Mouse (Mus musculus) WW6 (cell line): ENCODE measurements at regions not wholly inside any gene's neighbourhood (a gene's known extent, or its start where the extent isn't known, plus 50 kb on each side); places are given as distances from the start of the nearest gene placed in this dataset.
"Not testable (repeated sequence)": the region's sequence is repeated elsewhere in the genome, so short reads cannot be mapped to it uniquely, and the experiment has no call there.

ENCODE experiments used
- DNase-seq: peaks from one replicate; pipeline ENCODE4 v3.0.0-alpha.2; 2013; ENCODE audit warnings: low read depth, low spot score

DNA sequence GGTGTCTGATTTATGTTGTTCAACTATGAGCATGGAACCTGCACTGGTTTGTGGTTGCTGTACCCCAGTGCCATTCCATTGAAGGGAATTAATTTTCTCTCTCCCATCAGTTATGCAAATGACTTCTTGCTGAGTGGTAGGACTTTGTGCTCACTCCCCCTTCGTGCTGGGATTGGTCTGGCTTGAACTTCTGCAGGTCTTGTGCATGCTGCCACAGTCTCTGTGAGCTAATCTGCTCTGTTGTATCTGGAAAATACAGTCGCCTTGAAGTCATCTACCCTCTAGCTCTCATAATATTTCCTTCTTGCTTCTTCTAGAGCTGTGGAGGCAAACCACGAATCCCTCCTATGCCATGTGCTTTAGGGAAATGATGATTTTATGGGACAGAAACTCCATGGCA lies 243.6 kb upstream of the Dpp6 start:
- DNase-seq: no peak

DNA sequence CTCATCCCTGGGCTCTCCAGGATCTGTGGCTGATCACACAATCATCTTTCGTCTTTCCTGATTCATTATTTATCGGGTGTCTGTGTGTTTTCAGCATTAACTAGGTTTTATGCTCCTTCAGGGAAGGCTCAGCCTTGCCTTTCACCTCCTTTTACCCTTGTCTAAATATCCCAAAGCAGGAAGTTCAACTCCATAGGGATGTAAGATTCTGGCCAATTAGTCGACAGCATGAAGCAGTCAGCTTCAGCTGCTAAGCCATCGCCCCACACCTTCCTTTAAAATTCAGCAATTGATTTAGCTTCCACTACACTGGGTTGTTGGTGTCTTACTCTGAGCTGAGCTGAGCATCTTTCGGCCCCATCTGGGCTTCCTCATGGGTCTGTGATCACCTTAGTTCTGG lies 230.9 kb upstream of the Dpp6 start:
- DNase-seq: no peak

DNA sequence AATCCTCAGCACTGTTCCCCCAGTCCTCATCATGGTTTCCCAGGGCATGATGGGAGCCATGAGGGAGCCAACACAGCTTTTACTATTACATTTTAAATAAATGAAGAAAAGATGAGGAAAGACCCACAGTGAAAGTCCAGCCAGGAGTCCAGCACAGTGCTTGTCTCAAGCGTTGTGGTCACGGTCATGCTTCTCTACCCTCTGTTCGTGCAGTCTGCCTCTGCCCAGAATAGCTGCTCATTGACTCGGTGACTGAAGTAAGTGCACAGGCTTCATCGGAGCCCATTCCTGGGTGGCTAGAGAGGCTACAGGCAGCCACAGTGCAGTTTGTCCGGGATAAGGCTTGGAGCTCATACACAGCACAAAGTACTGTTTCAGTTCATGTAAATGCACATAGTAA lies 226.1 kb upstream of the Dpp6 start:
- DNase-seq: no peak

DNA sequence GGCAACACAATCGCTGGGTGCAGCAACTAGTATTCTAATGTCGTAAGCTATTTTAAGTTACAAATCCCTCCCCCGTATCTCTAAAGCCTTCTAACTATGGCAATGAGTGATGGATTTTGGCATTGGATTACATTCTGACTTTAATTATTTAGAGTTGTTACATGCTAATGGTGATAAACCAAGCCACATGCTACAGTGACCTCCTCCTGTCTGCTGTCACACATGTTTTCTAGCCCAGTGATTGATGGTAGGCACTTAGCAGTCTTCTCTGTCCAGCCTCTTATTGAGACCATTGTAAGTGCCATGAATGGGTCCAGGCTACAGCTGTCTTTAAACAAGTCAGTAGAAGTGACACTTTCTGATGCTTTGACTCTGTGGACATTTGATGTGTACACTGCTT lies 224.7 kb upstream of the Dpp6 start:
- DNase-seq: no peak

DNA sequence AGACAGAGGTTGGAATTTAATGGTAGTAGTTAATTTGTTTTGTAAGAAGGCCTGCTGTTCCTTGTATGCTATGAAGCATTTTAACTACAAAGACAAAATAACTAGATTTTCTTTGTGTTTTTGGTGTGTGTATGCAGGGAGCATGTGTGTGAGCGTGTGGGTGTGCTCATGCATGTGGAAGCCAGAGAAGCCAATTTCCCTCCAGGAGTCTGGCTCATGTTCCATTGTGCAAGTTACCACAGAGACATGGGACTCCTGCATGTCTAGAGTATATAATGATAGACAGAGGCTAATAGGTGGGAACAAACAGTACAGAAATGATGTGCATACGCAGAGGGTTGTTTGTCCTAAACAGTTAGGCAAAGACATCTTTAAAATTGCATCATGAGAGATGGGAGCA lies 219.0 kb upstream of the Dpp6 start:
- no peak for DNase-seq

DNA sequence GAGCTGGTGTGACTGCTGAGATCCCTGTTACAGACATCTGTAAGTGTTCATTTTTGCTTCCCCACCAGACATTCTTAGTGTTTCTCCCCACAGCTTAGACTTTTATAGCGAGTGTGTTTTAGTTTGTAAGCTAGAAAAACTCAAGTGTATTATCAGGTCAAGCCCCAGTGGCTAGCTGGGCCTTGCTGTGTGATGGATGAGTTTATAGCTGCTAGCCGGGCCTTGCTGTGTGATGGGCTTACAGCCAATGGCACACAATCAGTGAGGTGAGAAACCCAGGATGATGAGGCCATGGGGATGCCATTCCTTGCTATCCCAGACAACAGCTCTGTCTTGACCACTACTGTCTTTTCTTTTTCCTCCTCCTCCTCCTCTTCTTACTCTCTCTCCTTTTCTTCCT lies 197.7 kb upstream of the Dpp6 start:
- DNase-seq: no peak

DNA sequence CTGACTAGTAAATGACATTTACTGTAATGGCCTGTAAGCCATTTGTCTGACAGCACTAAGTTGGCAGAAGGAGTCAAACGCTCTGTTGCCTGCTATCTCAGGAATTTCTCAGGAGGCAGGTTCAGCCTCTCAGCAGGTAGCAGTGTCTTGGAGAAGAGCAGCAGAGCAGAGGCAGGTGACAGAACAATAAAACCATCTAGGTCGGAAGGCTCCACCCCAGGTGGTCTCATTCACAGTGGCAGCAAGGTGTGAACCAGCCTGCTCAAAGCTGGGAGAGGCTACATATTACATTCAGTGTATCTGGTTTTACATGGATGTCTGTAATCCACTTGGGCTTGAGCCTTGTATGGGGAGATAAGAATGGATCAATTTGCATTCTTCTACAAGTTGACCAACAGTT lies 194.9 kb upstream of the Dpp6 start:
- peak; percentile 16 for DNase-seq

DNA sequence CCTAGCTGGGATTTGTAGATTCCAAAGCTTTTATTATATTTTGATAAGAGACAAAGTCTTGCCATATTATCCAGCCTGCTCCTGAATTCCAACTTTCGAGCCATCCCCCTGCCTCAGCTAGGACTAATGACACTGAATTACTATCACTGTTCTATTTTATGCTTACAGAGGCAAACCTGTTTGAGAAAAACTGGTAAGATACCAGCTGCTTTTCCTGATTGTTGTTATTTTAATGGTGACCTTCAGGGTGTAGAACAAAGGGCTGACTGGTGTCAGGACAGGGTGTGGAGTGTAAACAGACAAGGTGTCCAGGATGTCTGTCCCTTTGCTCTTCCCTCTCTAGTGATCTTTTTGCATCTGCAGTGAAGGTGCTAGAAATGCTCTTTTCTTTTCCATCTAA lies 145.5 kb upstream of the Dpp6 start:
- DNase-seq: no peak

DNA sequence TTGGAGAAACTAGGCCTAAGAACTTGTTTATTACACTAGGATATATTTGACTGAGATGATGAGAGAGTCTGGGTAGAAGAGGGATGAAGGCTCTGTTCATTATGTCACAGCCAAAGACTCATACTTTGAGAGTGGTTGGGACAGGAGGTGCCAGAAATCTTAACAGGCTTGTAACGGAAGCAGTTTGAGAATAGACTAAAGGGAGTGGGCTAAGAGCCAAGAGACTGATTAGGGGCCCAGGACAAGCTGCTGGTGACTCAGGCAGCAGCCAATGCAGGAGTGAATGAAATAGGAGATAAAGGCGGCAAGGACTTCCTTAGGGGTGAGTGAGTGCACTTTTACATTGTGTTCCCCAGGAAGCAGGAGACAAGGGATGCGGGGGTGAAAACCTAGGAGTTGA lies 127.2 kb upstream of the Dpp6 start:
- DNase-seq: no peak

DNA sequence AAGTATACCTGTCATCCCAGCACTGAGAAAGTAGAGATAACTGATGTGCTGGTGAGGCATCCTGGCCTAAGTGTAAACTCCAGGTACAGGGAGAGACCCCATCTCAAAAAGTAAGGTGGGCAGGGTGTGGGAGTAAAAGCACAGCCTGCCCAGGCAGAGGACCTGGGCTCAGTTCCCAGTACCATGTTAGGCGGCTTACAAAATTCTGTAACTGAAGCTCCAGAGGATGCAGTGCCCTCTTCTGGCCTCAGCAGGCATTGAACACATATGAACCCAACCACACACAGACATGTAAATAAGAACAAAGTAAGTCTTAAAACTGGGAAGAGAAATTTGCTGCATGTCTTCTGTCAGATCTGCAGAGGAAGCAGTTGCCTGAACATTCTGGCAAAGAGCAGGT lies 125.9 kb upstream of the Dpp6 start:
- no peak for DNase-seq

DNA sequence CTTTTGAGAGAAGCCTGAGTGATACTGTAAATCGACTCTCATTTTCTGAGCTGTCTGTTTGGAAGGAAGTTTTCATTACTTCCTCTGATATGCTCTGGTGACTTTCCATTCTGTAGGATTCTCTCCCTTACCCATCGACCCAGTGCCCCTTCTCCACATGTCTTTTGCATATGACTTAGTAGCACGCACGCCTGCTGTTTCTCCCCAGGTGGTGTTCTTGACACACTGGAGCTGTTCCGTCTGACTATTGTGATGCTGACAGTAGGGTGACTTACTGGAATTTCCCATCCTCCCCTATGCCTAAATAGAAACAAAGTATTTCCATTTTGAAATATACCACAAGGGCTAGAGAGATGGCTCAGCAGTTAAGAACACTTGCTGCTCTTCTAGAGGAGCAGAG lies 125.0 kb upstream of the Dpp6 start:
- DNase-seq: no peak

DNA sequence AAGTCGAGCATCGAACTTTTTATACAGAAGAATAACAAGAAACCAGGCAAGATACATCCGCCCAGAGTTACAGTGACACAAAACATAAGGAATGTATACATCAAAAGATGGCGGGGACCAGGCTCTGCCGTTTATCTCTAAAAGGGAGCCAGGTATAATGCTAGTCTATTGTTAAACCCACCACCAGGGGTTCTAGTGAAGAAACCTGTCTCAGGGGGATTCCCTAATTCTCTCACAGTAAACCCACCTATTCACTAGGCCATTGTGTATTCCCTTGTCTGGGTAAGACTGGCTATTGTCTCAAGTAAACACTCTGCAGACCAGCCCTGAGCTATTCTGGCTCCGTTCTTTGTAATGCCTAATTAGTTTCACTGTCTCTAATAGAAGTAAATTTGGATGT lies 113.4 kb upstream of the Dpp6 start:
- peak; percentile 42 for DNase-seq

DNA sequence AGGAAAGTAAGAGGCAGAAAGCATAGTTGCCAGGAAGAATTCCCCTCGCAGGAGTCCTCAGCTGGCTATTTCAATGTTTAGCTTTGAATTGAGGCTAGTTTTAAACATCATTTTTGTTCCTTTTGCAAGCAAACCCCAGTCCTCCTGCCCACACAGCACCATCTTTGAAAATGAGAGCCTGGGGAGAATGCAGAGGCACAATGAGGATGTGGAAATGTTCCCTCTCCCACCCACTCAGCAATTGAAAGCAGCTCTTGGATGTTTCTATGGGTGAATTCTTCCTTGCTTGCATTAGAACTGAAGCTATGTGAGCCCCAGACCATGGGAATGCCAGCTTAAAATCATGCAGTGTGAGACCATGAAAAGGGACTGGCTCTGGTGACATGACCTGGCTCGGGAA lies 109.3 kb upstream of the Dpp6 start:
- no peak for DNase-seq

DNA sequence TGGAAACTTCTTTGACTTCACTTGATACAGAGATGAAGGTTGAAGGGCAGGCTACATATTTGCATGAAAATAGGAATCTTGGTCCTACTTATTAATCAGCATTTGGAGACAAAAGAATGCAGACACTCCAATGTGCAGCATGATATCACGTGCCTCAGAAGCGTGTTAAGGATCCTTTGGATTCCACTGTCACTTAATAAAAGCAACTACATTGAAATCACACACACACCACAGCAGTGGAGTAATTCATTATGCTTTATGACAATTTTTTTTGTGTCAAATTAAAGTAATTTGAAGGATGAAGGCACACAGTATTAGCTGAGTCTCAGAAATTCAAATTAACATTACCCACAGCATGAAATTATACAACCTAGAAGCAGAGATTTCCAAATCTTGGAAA lies 92.5 kb upstream of the Dpp6 start:
- DNase-seq: no peak

DNA sequence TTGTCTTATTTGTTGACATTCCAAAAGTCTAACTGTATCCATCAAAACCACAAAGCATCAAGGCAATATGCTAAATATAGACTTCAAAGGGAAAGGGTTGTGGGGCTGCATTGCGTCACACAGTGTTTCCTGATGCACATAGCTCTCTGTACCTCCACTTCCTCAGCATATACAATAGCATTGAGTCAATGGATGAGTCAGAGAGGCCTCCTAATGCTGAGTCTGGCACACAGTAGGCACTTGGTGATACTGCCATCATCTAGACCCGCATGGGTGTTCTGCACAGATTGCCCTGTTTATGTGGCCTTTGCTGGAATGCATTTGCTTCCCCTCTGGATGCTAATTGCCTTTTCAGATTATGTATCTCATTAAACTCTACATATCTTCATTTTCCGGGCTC lies 91.0 kb upstream of the Dpp6 start:
- no peak for DNase-seq

DNA sequence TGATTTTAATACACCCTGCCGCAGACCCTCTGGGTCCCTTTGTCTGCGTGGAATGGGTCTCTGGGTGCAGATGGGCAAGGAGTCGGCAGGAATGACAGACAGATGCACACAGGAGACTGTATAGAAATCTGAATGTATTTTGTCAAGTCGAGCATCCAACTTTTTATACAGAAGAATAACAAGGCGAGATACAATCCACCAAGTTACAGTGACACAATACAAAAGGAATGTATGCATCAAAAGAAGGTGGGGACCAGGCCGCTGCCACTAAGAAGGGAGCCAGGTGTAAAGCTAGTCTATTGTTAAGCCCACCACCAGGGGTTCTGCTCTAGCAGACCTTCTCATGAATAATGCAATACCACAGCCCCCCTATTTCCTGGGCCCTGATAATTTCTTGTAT lies 65.8 kb upstream of the Dpp6 start:
- not testable (repeated sequence) for DNase-seq

DNA sequence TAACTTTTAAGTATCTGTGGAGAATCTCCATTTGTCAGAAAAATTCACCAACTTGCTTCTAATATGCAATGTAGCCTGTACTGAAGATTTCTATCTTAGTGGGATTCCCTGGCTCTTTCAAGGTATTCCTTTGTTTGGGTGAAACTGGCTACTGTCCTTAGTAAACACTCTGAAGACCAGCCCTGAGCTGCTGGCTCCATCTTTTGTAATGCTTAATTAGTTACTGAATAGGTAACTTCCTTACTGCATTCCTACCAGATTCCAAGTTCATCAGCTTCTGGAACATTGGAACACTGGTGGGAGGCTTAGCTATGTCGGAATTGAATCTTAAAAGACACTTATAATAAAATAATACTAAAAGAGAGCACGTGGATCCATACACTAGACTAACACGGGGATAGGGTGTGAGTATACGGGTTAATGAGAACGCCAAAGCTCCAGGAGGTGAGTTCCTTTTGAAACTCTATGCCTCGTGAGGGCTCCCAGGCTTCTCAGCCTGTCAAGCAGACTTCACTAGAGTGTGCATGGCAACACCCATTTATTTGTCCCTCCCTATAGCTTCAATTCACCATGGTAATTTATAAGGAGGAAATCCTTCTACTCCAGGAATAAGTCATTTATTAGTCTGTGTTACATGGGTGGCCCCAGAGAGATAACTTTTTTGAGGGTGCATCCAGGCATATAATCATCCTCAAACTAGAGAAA lies 65.2 kb upstream of the Dpp6 start:
- not testable (repeated sequence) for DNase-seq

DNA sequence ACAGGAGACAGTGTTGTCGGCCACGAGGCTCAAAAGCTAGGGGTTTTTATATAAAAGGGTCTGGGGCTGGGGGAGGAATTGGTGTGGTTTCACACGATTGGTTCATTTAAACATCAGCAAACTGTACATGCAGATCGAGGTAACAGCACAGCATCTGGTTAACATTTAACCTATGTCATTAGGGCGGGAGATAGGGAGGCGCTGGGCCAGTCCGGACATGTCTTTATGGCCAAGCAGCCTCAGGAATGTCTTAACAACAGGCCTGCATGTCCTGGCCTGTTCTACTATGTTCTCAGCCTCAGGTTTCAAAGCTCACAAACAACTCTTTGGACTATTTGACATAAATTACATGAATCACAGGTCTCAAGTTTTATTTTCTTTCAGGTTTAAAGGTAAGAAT lies 62.9 kb upstream of the Dpp6 start:
- not testable (repeated sequence) for DNase-seq
